Mouse (Mus musculus) kidney, adult 11 months (tissue): ENCODE measurements at regions not wholly inside any gene's neighbourhood (a gene's known extent, or its start where the extent isn't known, plus 50 kb on each side); places are given as distances from the start of the nearest gene placed in this dataset.

Experiments
- DNase-seq: peaks from one replicate; pipeline ENCODE4 v3.0.0; 2022

- peak; percentile 17 for DNase-seq
Observed at GRCm38 (mm10) chrX:97748251-97749016, 371.4 kb upstream of the Eda2r start.

DNA sequence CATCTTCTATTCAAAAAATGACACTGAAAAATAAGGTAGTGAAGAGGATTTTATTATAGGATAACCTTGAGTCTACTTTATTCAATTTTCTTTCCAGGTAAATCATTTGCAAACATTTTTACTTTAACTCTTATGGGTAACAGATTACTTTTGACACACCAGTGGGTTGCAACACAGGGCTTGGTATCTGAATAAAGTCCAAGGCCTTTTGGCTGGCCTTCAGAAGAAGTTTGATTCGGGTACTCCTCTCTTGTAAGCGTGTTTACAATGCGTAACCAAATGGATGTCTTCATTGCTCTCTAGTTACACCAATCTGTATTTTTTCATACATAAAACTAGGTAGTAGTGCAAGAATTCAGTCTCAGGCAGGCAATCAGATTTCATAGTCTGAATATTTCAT is 367.3 kb upstream of the Eda2r start:
- DNase-seq: peak; percentile 72

GRCm38 (mm10) chrX:97724537-97724936 is 347.5 kb upstream of the Eda2r start:
- no peak for DNase-seq

- peak; percentile 81 for DNase-seq
Observed at GRCm38 (mm10) chrX:97707851-97708250, 330.8 kb upstream of the Eda2r start.

- no peak for DNase-seq
Observed at GRCm38 (mm10) chrX:97658726-97659125, 281.7 kb upstream of the Eda2r start.

GRCm38 (mm10) chrX:97651601-97652290 is 274.7 kb upstream of the Eda2r start:
- no peak for DNase-seq
